Mouse (Mus musculus) hindbrain, embryonic 15.5 days (tissue): ENCODE data around the gene Bcl2a1c. TPM values are rescaled to one million over a fixed set of nuclear protein-coding genes. Genes with fewer than 3 reads are reported as not detected.

ENCODE experiments used
- ATAC-seq: fragments of 200-750 bp; cut with Nextera tagmentation; 2 replicates; pipeline ENCODE4 v1.8.0; 2017; ENCODE audit warnings: low read depth, moderate number of reproducible peaks, moderate TSS enrichment; ENCODE audit not compliant: low FRiP score
- H3K27ac ChIP-seq: fragments of 300-500 bp; sonication (generic); replicated peaks from 2 replicates; pipeline ENCODE4 v1.5.1; 2015; ENCODE audit warnings: mild to moderate bottlenecking, inconsistent platforms
- H3K27me3 ChIP-seq: fragments of 300-500 bp; sonication (generic); 2 replicates; pipeline ENCODE4 v1.6.1; 2015; ENCODE audit warnings: control low read depth, inconsistent platforms
- H3K36me3 ChIP-seq: fragments of 300-500 bp; sonication (generic); 2 replicates; pipeline ENCODE4 v1.6.1; 2015; ENCODE audit warnings: control low read depth, inconsistent platforms
- H3K4me1 ChIP-seq: fragments of 300-500 bp; sonication (generic); replicated peaks from 2 replicates; pipeline ENCODE4 v1.6.1; 2015; ENCODE audit warnings: control low read depth, inconsistent platforms
- H3K4me2 ChIP-seq: fragments of 300-500 bp; sonication (generic); 2 replicates; pipeline ENCODE4 v1.6.1; 2015; ENCODE audit warnings: moderate library complexity, mild to moderate bottlenecking, inconsistent platforms
- H3K4me3 ChIP-seq: fragments of 300-500 bp; sonication (generic); 2 replicates; pipeline ENCODE4 v1.5.1; 2015; ENCODE audit warnings: mild to moderate bottlenecking, inconsistent platforms
- H3K9ac ChIP-seq: fragments of 300-500 bp; sonication (generic); 2 replicates; pipeline ENCODE4 v1.6.1; 2015; ENCODE audit warnings: inconsistent platforms
- H3K9me3 ChIP-seq: fragments of 300-500 bp; sonication (generic); 2 replicates; pipeline ENCODE4 v1.6.1; 2016; ENCODE audit warnings: control low read depth, inconsistent platforms
- WGBS: fragments of 180-500 bp; shearing (Covaris S2); methylation state at CpG from one replicate; pipeline ENCODE4 v1.1.7; 2015; 5-methylcytosine and 5-hydroxymethylcytosine counted together
- polyA plus RNA-seq: library from polyadenylated mRNA; unstranded; fragments of >200 nt; fragmentation: Nextera tagmentation; extraction: Ambion mirVana; gene quantifications from 2 replicates; pipeline ENCODE4 v1.2.1, GENCODE M21; 2015

Bcl2a1c gene
- polyA plus RNA-seq, 1 experiment from 2014 or later = not detected

GRCm38 (mm10) chr9:114379871-114380270, 49.9 kb downstream of the Bcl2a1c start:
- H3K36me3 ChIP-seq = peaks cover 3% of the 10 kb centered on the region; the same call in 1 of the 2 replicates
- H3K4me1 ChIP-seq = no peaks in the 10 kb centered on the region
- WGBS = 92% methylated on average over 12 of the region's 12 CpGs
- H3K27ac ChIP-seq = no peak overlapping the region
- H3K4me2 ChIP-seq = no peak overlapping the region
- no peak for ATAC-seq
- no peaks in the 10 kb centered on the region for H3K27me3 ChIP-seq
- H3K4me3 ChIP-seq = no peak overlapping the region
- H3K9me3 ChIP-seq = no peaks in the 10 kb centered on the region
- H3K9ac ChIP-seq = no peak overlapping the region

Other genes starting within 250 kb of the Bcl2a1c start
- 31.3 and 32.0 TPM in 2 replicates for gene Crtap, start 60.5 kb downstream of the Bcl2a1c start, polyA plus RNA-seq
- 31.7 and 32.2 TPM in 2 replicates for gene Glb1, start 70.9 kb downstream of the Bcl2a1c start, polyA plus RNA-seq
- 10.1 and 10.6 TPM in 2 replicates for gene Tmppe, start 71.0 kb downstream of the Bcl2a1c start, polyA plus RNA-seq
- not detected in 2 replicates for gene Ccr4, start 174.8 kb downstream of the Bcl2a1c start, polyA plus RNA-seq
- not detected in 2 replicates for gene C130032M10Rik, start 185.6 kb downstream of the Bcl2a1c start, polyA plus RNA-seq
- 0.26 and 0.32 TPM in 2 replicates for gene Trim71, start 234.2 kb downstream of the Bcl2a1c start, polyA plus RNA-seq